Mouse (Mus musculus): ENCODE results near the gene Prkag3. TPM values are rescaled to one million over a fixed set of nuclear protein-coding genes. Genes with fewer than 3 reads are reported as not detected.

The Prkag3 gene
- polyA plus RNA-seq, 1 experiment from 2014 or later: 0.21 TPM

DNA sequence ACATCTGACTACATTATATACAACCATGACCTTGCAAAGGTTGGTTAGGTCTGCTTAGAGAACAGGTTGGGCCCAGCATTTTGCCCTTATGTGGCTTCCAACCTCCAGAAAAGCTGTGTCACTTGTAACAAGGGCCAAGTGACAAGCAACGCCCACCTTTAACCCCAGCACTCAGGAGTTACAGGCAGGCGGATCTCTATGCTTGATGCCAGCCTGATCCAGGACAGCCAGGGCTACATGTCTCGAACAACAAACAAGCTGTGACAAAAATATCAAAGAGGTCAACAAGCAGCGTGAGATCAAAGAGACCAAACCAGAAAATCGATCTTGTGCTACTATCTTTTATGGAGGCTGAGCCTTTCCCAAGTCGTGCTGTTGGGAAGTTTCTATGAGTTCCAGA is 27.4 kb downstream of the Prkag3 start:
- 68% methylated on average over 6 of the region's 6 CpGs for WGBS
- Histone ChIP-seq H3K9me3 (replicated peaks) (no peaks in the 10 kb centered on the region), H3K27ac (no peak overlapping the region), H3K36me3 (no peaks in the 10 kb centered on the region), H3K27me3 (no peaks in the 10 kb centered on the region), H3K9ac (no peak overlapping the region), H3K4me1 (no peaks in the 10 kb centered on the region), H3K4me3 (no peak overlapping the region), H3K4me2 (replicated peaks) (no peak overlapping the region)
- ATAC-seq (ENCODE audit: low FRiP score): no peak

DNA sequence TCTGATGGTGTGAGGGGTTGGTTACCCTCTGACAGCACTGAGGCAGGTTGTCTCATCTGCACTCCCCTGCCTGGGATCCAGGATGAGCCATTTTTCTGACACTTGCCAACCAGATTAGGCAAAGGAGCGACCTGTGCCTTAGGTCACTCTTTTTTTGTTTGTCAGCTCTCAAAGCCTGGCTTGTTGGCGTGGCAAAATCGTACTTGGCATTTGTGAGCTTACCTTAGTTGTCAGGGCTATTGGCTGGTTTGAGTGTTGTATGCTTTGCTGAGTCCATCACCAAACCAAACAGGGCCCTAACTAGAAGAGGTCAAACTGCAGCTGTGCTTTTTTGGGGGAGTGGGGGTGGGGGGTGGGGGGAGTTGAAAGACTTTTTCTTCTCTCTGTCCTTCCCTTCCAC is 29.7 kb downstream of the Prkag3 start:
- 77% methylated on average over 3 of the region's 3 CpGs for WGBS
- no peak for ATAC-seq (ENCODE audit: low FRiP score)
- H3K4me2 ChIP-seq (replicated peaks): no peak overlapping the region
- H3K4me1 ChIP-seq: 0 out of 2 replicates have a peak, but pooled peaks cover 3% of the 10 kb centered on the region
- H3K9ac ChIP-seq: no peak overlapping the region
- H3K36me3 ChIP-seq: no peaks in the 10 kb centered on the region
- H3K9me3 ChIP-seq (replicated peaks): no peaks in the 10 kb centered on the region
- peaks cover 4% of the 10 kb centered on the region; the same call in 1 of the 2 replicates for H3K27me3 ChIP-seq
- H3K4me3 ChIP-seq: no peak overlapping the region
- H3K27ac ChIP-seq: no peak overlapping the region

DNA sequence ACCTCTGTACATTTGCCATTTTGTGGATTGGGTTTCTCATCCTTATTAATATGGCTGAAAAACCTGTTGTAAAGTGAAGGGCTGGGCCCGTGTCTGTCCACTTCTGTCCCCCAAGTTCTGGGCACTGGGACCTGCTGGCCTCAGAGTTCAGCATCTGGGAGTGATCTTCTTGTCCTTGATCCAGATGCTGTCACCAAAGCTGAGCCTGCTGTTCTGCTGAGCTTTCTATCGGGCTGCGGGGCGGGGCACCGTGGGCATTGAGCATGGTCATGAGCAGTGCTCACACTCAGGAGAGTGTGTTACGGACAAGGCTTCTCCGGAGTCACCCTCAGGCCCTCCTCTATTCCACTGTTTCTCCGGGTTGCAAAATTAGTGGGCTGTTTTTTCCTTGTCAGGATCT is 30.9 kb downstream of the Prkag3 start:
- 82% methylated on average over 8 of the region's 8 CpGs for WGBS
- ATAC-seq (ENCODE audit: low FRiP score): no peak

DNA sequence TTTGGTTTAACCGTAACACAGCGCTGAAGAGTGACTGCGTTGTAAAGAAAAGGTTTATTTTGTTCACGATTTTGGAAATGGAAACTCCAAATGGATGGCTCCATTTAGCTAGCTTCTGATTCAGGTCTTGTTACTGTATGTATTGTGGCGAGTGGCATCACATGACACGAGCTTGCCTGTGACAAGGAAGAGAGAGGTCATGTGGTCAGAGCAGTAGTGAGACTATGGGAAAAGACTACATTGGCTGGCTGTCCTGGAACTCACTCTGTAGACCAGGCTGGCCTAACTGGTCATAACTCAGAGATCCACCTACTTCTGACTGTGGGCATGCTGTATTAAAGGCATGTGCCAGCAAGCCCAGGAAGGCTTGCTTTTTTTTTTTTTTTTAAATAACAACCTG is 33.1 kb downstream of the Prkag3 start:
- Histone ChIP-seq H3K4me1 (peaks cover 11% of the 10 kb centered on the region; the same call in 1 of the 2 replicates), H3K4me2 (replicated peaks) (no peak overlapping the region), H3K9ac (no peak overlapping the region), H3K27me3 (peaks cover 10% of the 10 kb centered on the region; the same call in 1 of the 2 replicates), H3K4me3 (no peak overlapping the region), H3K9me3 (replicated peaks) (no peaks in the 10 kb centered on the region), H3K36me3 (no peaks in the 10 kb centered on the region), H3K27ac (no peak overlapping the region)
- 89% methylated on average over 6 of the region's 6 CpGs for WGBS
- no peak for ATAC-seq (ENCODE audit: low FRiP score)

More for the DNA sequence above, 30.9 kb downstream of the Prkag3 start:
- H3K27ac ChIP-seq: no peak overlapping the region
- no peaks in the 10 kb centered on the region for H3K36me3 ChIP-seq
- H3K9me3 ChIP-seq (replicated peaks): no peaks in the 10 kb centered on the region
- peaks cover 8% of the 10 kb centered on the region; the same call in 1 of the 2 replicates for H3K4me1 ChIP-seq
- peaks cover 10% of the 10 kb centered on the region; the same call in 1 of the 2 replicates for H3K27me3 ChIP-seq
- H3K9ac ChIP-seq: no peak overlapping the region
- no peak overlapping the region for H3K4me3 ChIP-seq
- H3K4me2 ChIP-seq (replicated peaks): no peak overlapping the region

DNA sequence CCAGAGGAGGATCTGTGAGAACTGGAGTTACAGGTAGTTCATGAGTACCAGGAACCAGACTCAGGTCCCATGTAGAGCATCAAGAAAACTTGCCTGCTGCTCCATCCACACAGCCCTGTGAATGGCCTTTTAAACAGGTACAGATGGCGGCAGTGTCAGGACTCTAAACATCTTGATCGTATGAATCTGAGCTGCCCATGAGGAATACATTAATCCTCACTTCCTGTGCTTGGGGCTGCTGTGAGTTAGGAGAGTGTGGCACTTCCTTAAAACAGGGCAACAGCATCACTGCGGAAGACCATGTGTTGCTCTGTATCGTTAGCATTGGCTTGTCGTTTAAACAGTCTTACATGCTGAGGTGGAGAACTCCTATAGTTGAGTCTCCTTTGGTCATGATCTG is 33.6 kb downstream of the Prkag3 start:
- H3K9me3 ChIP-seq (replicated peaks): no peaks in the 10 kb centered on the region
- H3K4me2 ChIP-seq (replicated peaks): no peak overlapping the region
- peaks cover 11% of the 10 kb centered on the region; the same call in 1 of the 2 replicates for H3K4me1 ChIP-seq
- no peak overlapping the region for H3K9ac ChIP-seq
- no peaks in the 10 kb centered on the region for H3K36me3 ChIP-seq
- no peak overlapping the region for H3K27ac ChIP-seq
- no peak overlapping the region for H3K4me3 ChIP-seq
- peaks cover 10% of the 10 kb centered on the region; the same call in 1 of the 2 replicates for H3K27me3 ChIP-seq
- 65% methylated on average over 5 of the region's 5 CpGs for WGBS
- no peak for ATAC-seq (ENCODE audit: low FRiP score)

DNA sequence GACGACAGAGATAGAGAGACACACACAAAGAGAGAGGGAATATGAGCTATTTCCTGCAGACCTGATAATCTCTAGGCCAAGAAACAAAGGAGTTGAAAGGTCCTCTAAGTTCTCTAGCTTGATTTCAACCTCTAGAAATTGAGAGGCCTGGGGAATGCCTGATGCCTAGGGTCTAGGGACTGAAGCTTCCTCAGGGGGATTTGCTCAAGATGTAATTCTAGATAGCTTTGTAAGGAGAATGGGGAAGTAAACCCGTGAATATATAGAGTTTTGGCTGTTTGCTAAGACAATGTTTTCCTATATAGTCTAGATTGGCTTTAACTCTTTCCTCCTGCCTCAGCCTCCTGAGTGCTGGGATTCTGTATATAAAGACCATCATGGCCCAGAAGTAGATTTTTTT is 34.1 kb downstream of the Prkag3 start:
- no peak overlapping the region for H3K4me2 ChIP-seq (replicated peaks)
- H3K9me3 ChIP-seq (replicated peaks): no peaks in the 10 kb centered on the region
- peaks cover 10% of the 10 kb centered on the region; the same call in 1 of the 2 replicates for H3K27me3 ChIP-seq
- H3K4me1 ChIP-seq: peaks cover 11% of the 10 kb centered on the region; the same call in 1 of the 2 replicates
- H3K36me3 ChIP-seq: no peaks in the 10 kb centered on the region
- H3K4me3 ChIP-seq: no peak overlapping the region
- no peak overlapping the region for H3K27ac ChIP-seq
- 58% methylated on average over 2 of the region's 2 CpGs for WGBS
- H3K9ac ChIP-seq: no peak overlapping the region
- no peak for ATAC-seq (ENCODE audit: low FRiP score)

DNA sequence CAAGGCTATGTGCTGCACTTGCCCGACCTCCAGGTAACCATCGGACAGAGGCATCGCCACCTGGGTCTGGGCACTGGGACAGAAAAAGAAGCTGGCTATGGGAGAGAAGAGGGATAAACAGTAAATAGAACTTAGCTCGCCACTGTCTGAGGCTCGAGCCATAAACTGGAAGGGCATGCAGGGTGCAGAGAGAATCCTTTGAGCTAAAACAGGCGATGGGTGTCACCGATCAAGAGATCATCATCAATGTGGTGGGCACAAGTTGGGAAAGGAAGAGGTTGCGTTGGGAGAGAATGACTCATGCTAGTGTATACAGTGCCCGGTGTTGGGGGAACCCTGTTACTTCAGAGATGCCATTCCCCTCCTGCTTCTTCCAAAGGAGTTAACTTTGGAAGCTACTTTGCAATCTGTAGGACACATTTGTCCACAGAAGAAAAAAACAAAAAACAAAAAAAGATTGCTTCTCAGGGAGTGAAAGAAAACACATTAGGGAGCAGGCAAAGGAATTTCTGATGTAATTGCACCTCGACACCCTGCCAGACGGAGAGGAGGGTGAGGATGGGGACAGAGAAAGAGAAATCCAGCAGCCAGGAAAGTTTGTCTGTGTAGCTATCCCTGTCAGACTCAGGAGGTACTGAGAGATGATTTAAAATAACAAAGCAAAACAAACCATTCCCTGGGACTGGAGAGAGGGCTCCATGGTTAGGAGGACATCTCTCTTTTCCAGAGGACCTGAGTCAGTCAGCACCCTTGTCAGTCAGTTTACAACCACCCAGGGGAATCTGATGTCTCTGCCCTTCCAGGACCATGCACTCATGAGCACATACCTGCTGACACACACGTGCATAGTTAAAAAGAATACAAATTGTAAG is 34.9 kb downstream of the Prkag3 start:
- 34% methylated on average over 12 of the region's 12 CpGs for WGBS

DNA sequence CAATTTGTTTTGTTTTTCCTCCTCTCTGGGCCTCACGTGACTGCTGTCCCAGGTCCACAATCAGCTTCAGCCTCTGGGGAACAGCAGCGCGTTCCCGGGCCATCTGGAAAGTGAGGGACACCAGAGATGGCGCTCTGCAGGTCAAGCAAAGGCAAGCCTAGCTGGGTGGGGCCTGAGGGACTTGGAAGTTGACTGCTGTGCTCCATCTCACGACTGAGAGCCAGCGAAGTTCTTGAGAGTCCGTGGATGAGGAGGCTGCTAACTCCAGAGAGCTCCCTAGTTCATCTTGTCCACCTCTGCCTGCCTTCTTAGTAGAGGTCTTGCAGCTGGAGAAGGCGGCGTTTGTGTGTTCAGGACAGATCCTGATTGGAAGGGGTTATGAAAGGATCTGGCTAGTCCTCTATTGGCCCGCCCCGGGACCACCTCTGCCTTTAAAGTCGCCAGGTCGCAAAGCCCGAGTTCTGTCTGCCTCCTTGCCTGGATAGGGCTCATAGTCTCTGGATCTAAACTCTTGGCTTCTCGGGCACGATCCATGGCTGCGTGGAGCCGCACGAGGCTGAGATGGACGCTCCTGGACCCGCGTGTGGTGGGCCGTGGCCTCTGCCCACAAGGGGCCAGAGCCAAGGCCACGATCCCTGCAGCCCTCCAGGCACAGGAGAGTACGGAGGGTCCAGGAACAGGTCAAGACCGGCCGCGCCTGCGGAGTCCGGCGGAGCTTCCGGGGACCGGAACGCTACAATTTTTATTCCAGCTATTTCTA is 35.7 kb downstream of the Prkag3 start, which contains the start of gene Cyp27a1:
Cyp27a1 (plus strand) TSS at position 476 of the 760 bp plus-strand sequence.
- Histone ChIP-seq H3K36me3 (no peaks in the 10 kb centered on the region), H3K4me1 (peaks cover 11% of the 10 kb centered on the region; the same call in 1 of the 2 replicates), H3K9me3 (replicated peaks) (no peaks in the 10 kb centered on the region), H3K4me3 (peak within 1 kb of the TSS; percentile 38), H3K27ac (no peak within 1 kb of the TSS), H3K4me2 (replicated peaks) (peak within 1 kb of the TSS; percentile 73), H3K9ac (peak within 1 kb of the TSS; percentile 57), H3K27me3 (peaks cover 10% of the 10 kb centered on the region; the same call in 1 of the 2 replicates)
- WGBS: 2% methylated on average over 35 of the region's 35 CpGs
- ATAC-seq (ENCODE audit: low FRiP score): peak; percentile 56

More for the DNA sequence above, 34.9 kb downstream of the Prkag3 start:
- no peak overlapping the region for H3K27ac ChIP-seq
- no peak for ATAC-seq (ENCODE audit: low FRiP score)
- no peaks in the 10 kb centered on the region for H3K36me3 ChIP-seq
- H3K4me2 ChIP-seq (replicated peaks): peak overlapping the region; percentile 73
- H3K27me3 ChIP-seq: peaks cover 10% of the 10 kb centered on the region; the same call in 1 of the 2 replicates
- peak overlapping the region; percentile 57 for H3K9ac ChIP-seq
- H3K9me3 ChIP-seq (replicated peaks): no peaks in the 10 kb centered on the region
- H3K4me3 ChIP-seq: peak overlapping the region; percentile 38
- H3K4me1 ChIP-seq: peaks cover 11% of the 10 kb centered on the region; the same call in 1 of the 2 replicates

DNA sequence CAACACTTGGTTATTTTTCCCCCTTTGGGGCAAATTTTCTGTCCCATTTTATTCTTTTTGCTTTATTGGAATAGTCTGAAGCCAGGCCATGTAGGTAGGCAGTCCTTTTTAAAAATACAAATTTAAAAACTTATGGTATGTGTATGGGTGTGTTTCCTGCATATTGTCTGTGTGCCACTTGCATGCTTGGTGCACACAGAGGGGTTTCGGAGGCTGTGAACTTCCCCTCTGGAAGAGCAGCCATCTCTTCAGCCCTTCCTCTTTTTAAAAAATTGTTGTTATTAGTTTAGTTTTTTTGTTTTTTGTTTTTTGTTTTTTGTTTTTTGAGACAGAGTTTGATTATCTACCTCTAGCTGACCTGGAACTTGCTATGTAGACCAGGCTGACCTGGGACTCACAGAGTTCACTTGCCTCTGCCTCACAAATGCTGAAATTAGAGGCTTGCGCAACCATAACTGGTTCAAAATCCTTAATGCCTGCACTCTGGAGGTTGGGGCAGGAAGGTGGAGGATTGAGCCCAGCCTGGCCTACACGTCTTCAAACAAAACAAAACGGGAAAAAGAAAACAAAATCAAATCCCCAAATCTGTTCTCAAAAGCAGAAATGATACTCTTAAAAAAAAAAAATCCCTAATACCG is 36.4 kb downstream of the Prkag3 start:
- 38% methylated on average over 5 of the region's 5 CpGs for WGBS
- Histone ChIP-seq H3K4me1 (peaks cover 11% of the 10 kb centered on the region; the same call in 1 of the 2 replicates), H3K9ac (no peak overlapping the region; the same call in 1 of the 2 replicates), H3K27ac (no peak overlapping the region), H3K9me3 (replicated peaks) (no peaks in the 10 kb centered on the region), H3K27me3 (peaks cover 10% of the 10 kb centered on the region; the same call in 1 of the 2 replicates), H3K36me3 (no peaks in the 10 kb centered on the region), H3K4me2 (replicated peaks) (peak overlapping the region; percentile 73), H3K4me3 (peak overlapping the region; percentile 38)
- ATAC-seq (ENCODE audit: low FRiP score): no peak

DNA sequence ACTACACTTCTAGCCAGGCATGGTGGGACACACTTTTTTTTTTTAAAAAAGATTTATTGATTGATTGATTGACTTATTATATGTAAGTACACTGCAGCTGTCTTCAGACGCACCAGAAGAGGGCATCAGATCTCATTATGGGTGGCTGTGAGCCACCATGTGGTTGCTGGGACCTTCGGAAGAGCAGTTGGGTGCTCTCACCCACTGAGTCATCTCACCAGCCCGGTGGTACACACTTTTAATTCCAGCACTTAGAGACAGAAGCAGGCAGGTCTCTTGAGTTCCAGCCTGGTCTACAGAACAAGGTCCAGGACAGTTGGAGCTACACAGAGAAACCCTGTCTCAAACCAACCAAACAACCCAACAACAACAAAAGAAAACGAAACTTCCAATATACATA is 37.0 kb downstream of the Prkag3 start:
- 78% methylated on average over 4 of the region's 4 CpGs for WGBS
- no peak overlapping the region for H3K4me2 ChIP-seq (replicated peaks)
- H3K36me3 ChIP-seq: no peaks in the 10 kb centered on the region
- H3K9ac ChIP-seq: no peak overlapping the region
- H3K4me1 ChIP-seq: peaks cover 11% of the 10 kb centered on the region; the same call in 1 of the 2 replicates
- H3K4me3 ChIP-seq: no peak overlapping the region
- peaks cover 10% of the 10 kb centered on the region; the same call in 1 of the 2 replicates for H3K27me3 ChIP-seq
- ATAC-seq (ENCODE audit: low FRiP score): no peak
- no peak overlapping the region for H3K27ac ChIP-seq
- H3K9me3 ChIP-seq (replicated peaks): no peaks in the 10 kb centered on the region

DNA sequence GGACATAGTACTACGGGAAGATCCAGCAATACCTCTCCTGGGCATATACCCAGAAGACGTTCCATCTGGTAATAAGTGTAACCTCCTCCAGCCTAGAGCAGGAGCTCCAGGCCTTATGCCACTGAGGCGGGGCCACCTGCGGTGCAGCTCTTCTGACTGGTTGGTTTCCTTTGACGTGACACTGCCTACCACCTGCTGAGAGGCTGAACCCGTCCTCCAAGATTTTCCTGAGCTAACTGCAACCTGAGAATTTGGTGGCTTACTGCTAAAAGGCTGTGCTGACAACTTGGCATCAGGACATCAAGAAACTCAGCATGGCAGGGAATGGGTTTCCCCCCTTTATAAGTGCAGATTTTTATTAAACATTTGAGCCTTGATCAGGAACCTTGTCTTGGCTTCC is 39.5 kb downstream of the Prkag3 start:
- peaks cover 8% of the 10 kb centered on the region; the same call in 1 of the 2 replicates for H3K4me1 ChIP-seq
- no peak for ATAC-seq (ENCODE audit: low FRiP score)
- H3K9me3 ChIP-seq (replicated peaks): no peaks in the 10 kb centered on the region
- no peak overlapping the region for H3K4me2 ChIP-seq (replicated peaks)
- no peak overlapping the region for H3K27ac ChIP-seq
- H3K36me3 ChIP-seq: no peaks in the 10 kb centered on the region
- no peak overlapping the region for H3K4me3 ChIP-seq
- 34% methylated on average over 6 of the region's 6 CpGs for WGBS
- H3K9ac ChIP-seq: no peak overlapping the region
- peaks cover 9% of the 10 kb centered on the region; the same call in 1 of the 2 replicates for H3K27me3 ChIP-seq

All from hindbrain, embryonic 12.5 days (tissue).